9 mouse cellular contexts compared by ENCODE assay signal in genomic region chr13:34248941-34249920, GRCm38 (mm10).
DNase-seq lines count a peak whose midpoint lies in the region; ATAC-seq and TF ChIP-seq lines count a peak whose summit lies in the region.
"Had no signal": no experiment of that assay in that cellular context is flagged by ENCODE, and none has a peak within 500 bp of the region (broad histone marks: within the 10 kb centered on the region; RNA-seq: fewer than 3 reads in every experiment).

No protein-coding gene starts in this region.

- TF ChIP-seq CTCF in intestine, postnatal 0 days (IDR thresholded peaks at IDR 0.05; ENCODE audit: low read depth), result no peak
- TF ChIP-seq CTCF in stomach, postnatal 0 days (IDR thresholded peaks at IDR 0.05; ENCODE audit: low read depth), result no peak

- H3K4me1 ChIP-seq in intestine, embryonic 14.5 days (replicated peaks; ENCODE audit: control insufficient read depth, insufficient read depth, low read length), result peaks cover 12% of the 10 kb centered on the region
- H3K4me1 ChIP-seq in intestine, postnatal 0 days (replicated peaks; ENCODE audit: control insufficient read depth, insufficient read depth, low read length), result 0 out of 2 replicates have a peak, but pooled peaks cover 3% of the 10 kb centered on the region
- peaks cover 22% of the 10 kb centered on the region for H3K4me1 ChIP-seq in embryonic facial prominence, embryonic 13.5 days
- peaks cover 19% of the 10 kb centered on the region; the same call in 1 of the 2 replicates for H3K4me1 ChIP-seq in limb, embryonic 11.5 days (ENCODE audit: control insufficient read depth, insufficient read depth, low read length)
- H3K4me1 ChIP-seq in stomach, postnatal 0 days (replicated peaks; ENCODE audit: control insufficient read depth, insufficient read depth), result 0 out of 2 replicates have a peak, but pooled peaks cover 2% of the 10 kb centered on the region

- no peak overlapping the region for H3K9ac ChIP-seq in intestine, embryonic 14.5 days (ENCODE audit: low read length)
- no peak overlapping the region for H3K9ac ChIP-seq in intestine, postnatal 0 days (ENCODE audit: low read depth, low read length)
- peak overlapping the region; percentile 11; the same call in 1 of the 2 replicates for H3K9ac ChIP-seq in embryonic facial prominence, embryonic 13.5 days
- peak overlapping the region; percentile 24 for H3K9ac ChIP-seq in limb, embryonic 11.5 days (ENCODE audit: low read length)
- 0 out of 2 replicates have a peak overlapping the region, but pooled peaks have one; percentile 23 for H3K9ac ChIP-seq in stomach, postnatal 0 days (ENCODE audit: low read length)

- peak overlapping the region; percentile 47 for H3K27ac ChIP-seq in intestine, embryonic 14.5 days (ENCODE audit: low read depth)
- no peak overlapping the region for H3K27ac ChIP-seq in intestine, postnatal 0 days (ENCODE audit: low read depth, low read length)
- H3K27ac ChIP-seq in embryonic facial prominence, embryonic 13.5 days, result peak overlapping the region; percentile 81
- H3K27ac ChIP-seq in limb, embryonic 11.5 days (replicated peaks; ENCODE audit: low read depth, low read length), result peak overlapping the region; percentile 72
- H3K27ac ChIP-seq in stomach, postnatal 0 days (replicated peaks), result peak overlapping the region; percentile 53

- H3K9me3 ChIP-seq in intestine, embryonic 14.5 days (ENCODE audit: control insufficient read depth, low read length), result no peaks in the 10 kb centered on the region
- H3K9me3 ChIP-seq in intestine, postnatal 0 days (ENCODE audit: control insufficient read depth), result no peaks in the 10 kb centered on the region
- no peaks in the 10 kb centered on the region for H3K9me3 ChIP-seq in embryonic facial prominence, embryonic 13.5 days
- no peaks in the 10 kb centered on the region for H3K9me3 ChIP-seq in limb, embryonic 11.5 days (ENCODE audit: control insufficient read depth, low read length)
- H3K9me3 ChIP-seq in stomach, postnatal 0 days (ENCODE audit: control insufficient read depth, low read length), result no peaks in the 10 kb centered on the region

- WGBS in intestine, embryonic 14.5 days, result 56% methylated on average over 15 of the region's 15 CpGs
- 67% methylated on average over 15 of the region's 15 CpGs for WGBS in intestine, postnatal 0 days
- 33% methylated on average over 15 of the region's 15 CpGs for WGBS in embryonic facial prominence, embryonic 13.5 days
- WGBS in limb, embryonic 11.5 days, result 47% methylated on average over 15 of the region's 15 CpGs
- whole genome bisulfite sequencing in stomach, postnatal 0 days, result 61% methylated on average over 15 of the region's 15 CpGs

- no peaks in the 10 kb centered on the region for H3K27me3 ChIP-seq in intestine, embryonic 14.5 days (replicated peaks; ENCODE audit: control insufficient read depth, insufficient read depth, low read length)
- H3K27me3 ChIP-seq in intestine, postnatal 0 days (replicated peaks; ENCODE audit: control insufficient read depth, insufficient read depth, low read length), result no peaks in the 10 kb centered on the region
- no peaks in the 10 kb centered on the region for H3K27me3 ChIP-seq in embryonic facial prominence, embryonic 13.5 days
- H3K27me3 ChIP-seq in limb, embryonic 11.5 days (ENCODE audit: control insufficient read depth, insufficient read depth, low read length), result no peaks in the 10 kb centered on the region
- H3K27me3 ChIP-seq in stomach, postnatal 0 days (ENCODE audit: control insufficient read depth, insufficient read depth, low read length), result no peaks in the 10 kb centered on the region

- H3K4me2 ChIP-seq in intestine, embryonic 14.5 days (ENCODE audit: low read length), result no peak overlapping the region
- H3K4me2 ChIP-seq in intestine, postnatal 0 days (replicated peaks; ENCODE audit: low read depth), result no peak overlapping the region
- H3K4me2 ChIP-seq in embryonic facial prominence, embryonic 13.5 days, result no peak overlapping the region; the same call in 1 of the 2 replicates
- H3K4me2 ChIP-seq in limb, embryonic 11.5 days (ENCODE audit: low read depth, severe bottlenecking), result no peak overlapping the region
- no peak overlapping the region for H3K4me2 ChIP-seq in stomach, postnatal 0 days (replicated peaks; ENCODE audit: low read depth)

- no peak overlapping the region for H3K4me3 ChIP-seq in intestine, embryonic 14.5 days (ENCODE audit: low read depth, low read length)
- H3K4me3 ChIP-seq in intestine, postnatal 0 days (ENCODE audit: low read depth, low read length), result no peak overlapping the region
- no peak overlapping the region for H3K4me3 ChIP-seq in embryonic facial prominence, embryonic 13.5 days
- no peak overlapping the region for H3K4me3 ChIP-seq in limb, embryonic 11.5 days (ENCODE audit: low read depth, low read length)
- H3K4me3 ChIP-seq in stomach, postnatal 0 days (ENCODE audit: low read depth, low read length), result no peak overlapping the region
- H3K4me3 ChIP-seq: myocyte had no signal

- ATAC-seq in intestine, embryonic 14.5 days (replicated peaks; ENCODE audit: low FRiP score, low TSS enrichment, low read depth), result no peak
- ATAC-seq in intestine, postnatal 0 days, result no peak
- peak; percentile 83; the same call in 1 of the 2 replicates for ATAC-seq in embryonic facial prominence, embryonic 13.5 days (ENCODE audit: insufficient number of reproducible peaks, insufficient read depth, low FRiP score, low TSS enrichment, low read depth)
- peak; percentile 81 for ATAC-seq in limb, embryonic 11.5 days (ENCODE audit: insufficient number of reproducible peaks, low FRiP score, low TSS enrichment, low read depth)
- no peak for ATAC-seq in stomach, postnatal 0 days (ENCODE audit: low FRiP score, low TSS enrichment)

- H3K36me3 ChIP-seq in intestine, embryonic 14.5 days (ENCODE audit: control insufficient read depth, insufficient read depth, low read length), result no peaks in the 10 kb centered on the region
- H3K36me3 ChIP-seq in intestine, postnatal 0 days (ENCODE audit: control insufficient read depth, insufficient read depth), result no peaks in the 10 kb centered on the region
- H3K36me3 ChIP-seq in embryonic facial prominence, embryonic 13.5 days, result no peaks in the 10 kb centered on the region
- no peaks in the 10 kb centered on the region for H3K36me3 ChIP-seq in limb, embryonic 11.5 days (ENCODE audit: control insufficient read depth, insufficient read depth, low read length)
- H3K36me3 ChIP-seq in stomach, postnatal 0 days (ENCODE audit: control insufficient read depth, insufficient read depth, low read length), result no peaks in the 10 kb centered on the region

- TF ChIP-seq EP300 in stomach, postnatal 0 days (optimal IDR thresholded peaks at IDR 0.05), result no peak

- peak; percentile 60 for DNase-seq in intestine, embryonic 14.5 days (ENCODE audit: low spot score)
- DNase-seq in adipocyte (ENCODE audit: low spot score) (peak; percentile 95), MN1 (ENCODE audit: low spot score) (no peak)
- DNase-seq in limb, embryonic 11.5 days (ENCODE audit: low spot score), result peak; percentile 54
- DNase-seq in stomach, postnatal 0 days (ENCODE audit: low spot score), result no peak
- DNase-seq in urinary bladder, postnatal 4 days (ENCODE audit: low spot score in 2 of 2), result no peak

Comparison
In these comparisons a context has a peak if more than half of its experiments do, and no peak if none do; other contexts are left out.
1. ATAC-seq: peak in embryonic facial prominence, embryonic 13.5 days (single experiment) and limb, embryonic 11.5 days (single experiment); none in intestine, embryonic 14.5 days (single experiment), intestine, postnatal 0 days (single experiment) and stomach, postnatal 0 days (single experiment).
2. DNase-seq: peak in intestine, embryonic 14.5 days (single experiment), adipocyte (single experiment) and limb, embryonic 11.5 days (single experiment); none in stomach, postnatal 0 days (single experiment), urinary bladder, postnatal 4 days (0 of 2) and MN1 (single experiment).
3. H3K9ac ChIP-seq: peak in embryonic facial prominence, embryonic 13.5 days (single experiment), limb, embryonic 11.5 days (single experiment) and stomach, postnatal 0 days (single experiment); none in intestine, embryonic 14.5 days (single experiment) and intestine, postnatal 0 days (single experiment).